9 mouse cellular contexts compared by ENCODE assay signal in the genomic region with DNA sequence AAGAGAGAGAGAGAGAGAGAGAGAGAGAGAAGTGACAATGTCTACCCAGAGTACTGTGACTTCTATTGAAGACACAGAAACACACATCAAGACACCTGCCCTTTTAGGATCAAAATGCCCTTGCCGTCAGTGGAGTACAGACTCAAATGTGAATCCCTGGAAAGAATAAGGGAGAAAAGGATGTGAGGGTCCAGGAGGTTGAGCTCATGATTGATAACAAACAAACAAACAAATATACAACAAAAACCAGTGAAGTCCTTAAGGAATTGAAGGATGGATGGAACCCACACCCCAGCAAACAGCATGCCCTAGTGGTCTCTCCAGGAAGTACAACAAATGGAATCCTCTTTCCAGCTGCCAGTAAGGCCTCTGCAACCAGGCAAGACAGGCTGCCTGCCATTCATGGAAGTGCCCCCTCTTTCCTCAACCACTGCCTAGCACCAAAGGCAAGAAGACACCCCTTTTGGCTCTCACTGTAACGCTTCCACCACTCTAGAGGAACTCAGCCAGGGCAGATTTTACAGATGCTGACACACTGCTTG. TPM values are rescaled to one million over a fixed set of nuclear protein-coding genes. Genes with fewer than 3 reads are reported as not detected.
A peak's percentile ranks its signal among the peaks of the same experiment; 100 is the strongest.
DNase-seq lines count a peak whose midpoint lies in the region; ATAC-seq and TF ChIP-seq lines count a peak whose summit lies in the region.
"Had no signal": no experiment of that assay in that cellular context is flagged by ENCODE, and none has a peak within 500 bp of the region (broad histone marks: within the 10 kb centered on the region; RNA-seq: fewer than 3 reads in every experiment).

No protein-coding gene starts in this region.

- no peak for TF ChIP-seq POLR2A in heart, adult 2 months (IDR thresholded peaks at IDR 0.05; ENCODE audit: insufficient read depth, low read depth, low read length)
- TF ChIP-seq POLR2A in CH12.LX (IDR thresholded peaks at IDR 0.05; ENCODE audit: low read depth, low read length) = no peak

- H3K9ac ChIP-seq in heart, adult 2 months (ENCODE audit: low read depth, low read length) = peak overlapping the region; percentile 58
- H3K9ac ChIP-seq in CH12.LX (ENCODE audit: insufficient read depth, low read depth) = peak overlapping the region; percentile 49
- peak overlapping the region; percentile 1; the same call in 1 of the 2 replicates for H3K9ac ChIP-seq in heart, embryonic 16.5 days (ENCODE audit: low read length)
- no peak overlapping the region for H3K9ac ChIP-seq in midbrain, embryonic 14.5 days (replicated peaks; ENCODE audit: low read length)

- DNase-seq in heart, adult 2 months = peak; percentile 54 to 60
- no peak for DNase-seq in heart, postnatal 25 days (ENCODE audit: low spot score)
- DNase-seq in CH12.LX (ENCODE audit: extremely low read depth) = peak; percentile 55
- peak; percentile 78 for DNase-seq in adrenal gland, postnatal 10 days
- peak; percentile 30 to 60 for DNase-seq in layer of hippocampus, postnatal 25 days (ENCODE audit: extremely low spot score in 1 of 2, low spot score in 1 of 2)
- peak; percentile 75 for DNase-seq in midbrain, embryonic 14.5 days
- DNase-seq in T-cell, adult 2 months (ENCODE audit: low spot score) = no peak

- WGBS in heart, adult 2 months = 41% methylated on average over 2 of the region's 2 CpGs
- 45% methylated on average over 2 of the region's 2 CpGs for WGBS in heart, embryonic 16.5 days
- 22% methylated on average over 2 of the region's 2 CpGs for WGBS in midbrain, embryonic 14.5 days

- 0 out of 2 replicates have a peak, but pooled peaks have one; percentile 35 for TF ChIP-seq EP300 in heart, adult 2 months (IDR thresholded peaks at IDR 0.05; ENCODE audit: insufficient read depth, low read depth, low read length)
- TF ChIP-seq EP300 in CH12.LX (IDR thresholded peaks at IDR 0.05; ENCODE audit: low read length) = no peak

- intact Hi-C loops in heart, adult 2 months (cut with DNase I) = loop anchor here (1.0 to 5.0 kb wide), 4 partner anchors 36 to 184 kb away; a partner anchor contains a TSS
- intact Hi-C loops in heart, postnatal 25 days (cut with DNase I) = loop anchor here (1.0 to 5.0 kb wide), 3 partner anchors 35 to 184 kb away; no protein-coding TSS in a partner anchor

- no peak overlapping the region for H3K4me3 ChIP-seq in heart, adult 2 months
- H3K4me3 ChIP-seq in CH12.LX (replicated peaks in 1 of 3; ENCODE audit: low read depth in 2 of 3, low read length in 2 of 3, poor library complexity in 1 of 3) = peak overlapping the region; percentile 29 to 73 (median 36)
- no peak overlapping the region for H3K4me3 ChIP-seq in heart, embryonic 16.5 days (ENCODE audit: low read length)
- no peak overlapping the region for H3K4me3 ChIP-seq in midbrain, embryonic 14.5 days (replicated peaks; ENCODE audit: low read depth, low read length)
- H3K4me3 ChIP-seq: erythroblast, embryonic 14.5 days had no signal

- no peaks in the 10 kb centered on the region for H3K27me3 ChIP-seq in heart, adult 2 months (ENCODE audit: control insufficient read depth, insufficient read depth, low read length)
- no peaks in the 10 kb centered on the region for H3K27me3 ChIP-seq in CH12.LX (replicated peaks)
- no peaks in the 10 kb centered on the region for H3K27me3 ChIP-seq in heart, embryonic 16.5 days (ENCODE audit: control insufficient read depth, insufficient read depth, low read length)
- H3K27me3 ChIP-seq in midbrain, embryonic 14.5 days (ENCODE audit: control insufficient read depth, insufficient read depth, low read length) = peaks cover 7% of the 10 kb centered on the region; the same call in 1 of the 2 replicates

- H3K9me3 ChIP-seq in CH12.LX (replicated peaks; ENCODE audit: low read length) = no peaks in the 10 kb centered on the region
- no peaks in the 10 kb centered on the region for H3K9me3 ChIP-seq in heart, embryonic 16.5 days (replicated peaks; ENCODE audit: control insufficient read depth, low read length)
- H3K9me3 ChIP-seq in midbrain, embryonic 14.5 days (ENCODE audit: control insufficient read depth, low read length) = no peaks in the 10 kb centered on the region

- ATAC-seq in heart, embryonic 16.5 days (replicated peaks; ENCODE audit: extremely low read depth, insufficient read depth, low FRiP score) = no peak
- no peak for ATAC-seq in midbrain, embryonic 14.5 days (ENCODE audit: low FRiP score, low TSS enrichment)

- peak overlapping the region; percentile 95 for H3K4me2 ChIP-seq in CH12.LX (ENCODE audit: insufficient read depth, low read depth, poor library complexity, severe bottlenecking)
- peak overlapping the region; percentile 61; the same call in 1 of the 2 replicates for H3K4me2 ChIP-seq in heart, embryonic 16.5 days (ENCODE audit: low read depth, low read length)
- H3K4me2 ChIP-seq in midbrain, embryonic 14.5 days (ENCODE audit: low read length) = no peak overlapping the region

- dilution Hi-C loops in CH12.LX (cut with MboI; ENCODE audit: extremely low pct_ligation_motif_present, extremely low pct_unique_long_range_greater_than_20kb, low sequenced_read_pairs) = no loop called here

- TF ChIP-seq RAD21 in CH12.LX (IDR thresholded peaks at IDR 0.05; ENCODE audit: low read depth, low read length) = peak; percentile 80

- TF ChIP-seq CTCF in heart, adult 2 months (IDR thresholded peaks at IDR 0.05) = peak; percentile 96
- TF ChIP-seq CTCF in CH12.LX (conservative IDR thresholded peaks at IDR 0.05 in 1 of 2, IDR thresholded peaks at IDR 0.05 in 1 of 2; ENCODE audit: low read depth in 2 of 2, low read length in 2 of 2) = peak; percentile 85 to 92

- in situ Hi-C loops in CH12.LX (cut with MboI; ENCODE audit: low pct_ligation_motif_present, low pct_unique_long_range_greater_than_20kb, low sequenced_read_pairs) = loop anchor here (25.0 kb wide), 1 partner anchor 350 kb away; no protein-coding TSS in a partner anchor

- H3K79me2 ChIP-seq in heart, adult 2 months (replicated peaks; ENCODE audit: control insufficient read depth, insufficient read depth, low read length) = no peaks in the 10 kb centered on the region
- peaks cover 22% of the 10 kb centered on the region for H3K79me2 ChIP-seq in CH12.LX (replicated peaks; ENCODE audit: control insufficient read depth, extremely low read depth, insufficient read depth, poor library complexity, severe bottlenecking)

- peak overlapping the region; percentile 39 for H3K27ac ChIP-seq in heart, adult 2 months
- H3K27ac ChIP-seq in CH12.LX (ENCODE audit: insufficient read depth, low read depth) = peak overlapping the region; percentile 35
- H3K27ac ChIP-seq in heart, embryonic 16.5 days (ENCODE audit: low read length) = no peak overlapping the region
- H3K27ac ChIP-seq in midbrain, embryonic 14.5 days (replicated peaks; ENCODE audit: low read depth, low read length) = no peak overlapping the region

- peaks cover 3% of the 10 kb centered on the region; the same call in 1 of the 2 replicates for H3K4me1 ChIP-seq in heart, adult 2 months (ENCODE audit: control insufficient read depth, insufficient read depth, low read length)
- peaks cover 3 to 72% of the 10 kb centered on the region in 2 experiments for H3K4me1 ChIP-seq in CH12.LX (ENCODE audit: control insufficient read depth in 1 of 2, insufficient read depth in 2 of 2)
- peaks cover 35% of the 10 kb centered on the region for H3K4me1 ChIP-seq in heart, embryonic 16.5 days (ENCODE audit: control insufficient read depth, insufficient read depth, low read length)
- H3K4me1 ChIP-seq in midbrain, embryonic 14.5 days (ENCODE audit: control insufficient read depth, insufficient read depth, low read length) = no peaks in the 10 kb centered on the region

- H3K36me3 ChIP-seq in heart, adult 2 months (ENCODE audit: control insufficient read depth, insufficient read depth, low read length) = no peaks in the 10 kb centered on the region
- H3K36me3 ChIP-seq in CH12.LX (replicated peaks in 1 of 2; ENCODE audit: control insufficient read depth in 1 of 2, insufficient read depth in 1 of 2, low read length in 1 of 2) = peaks cover 2 to 3% of the 10 kb centered on the region in 2 experiments
- no peaks in the 10 kb centered on the region for H3K36me3 ChIP-seq in heart, embryonic 16.5 days (ENCODE audit: control insufficient read depth, insufficient read depth)
- no peaks in the 10 kb centered on the region for H3K36me3 ChIP-seq in midbrain, embryonic 14.5 days (ENCODE audit: control insufficient read depth, insufficient read depth, low read length)

RNA-seq across cellular contexts. Expression of a gene that starts 4.9 kb away (rescaled TPM):
- 1 to 10 TPM; 4.6 to 5.1 TPM for total RNA-seq in heart, adult 2 months (2021)
- 22.0 and 27.0 TPM in 2 replicates for polyA plus RNA-seq in heart, adult 2 months (2012; rRNA removed)
- 1 to 10 TPM; 7.7 to 7.9 TPM for total RNA-seq in heart, postnatal 25 days (2021)
- 43.3 and 50.4 TPM in 2 replicates for total RNA-seq in CH12.LX (2012; rRNA removed)
- total RNA-seq in CH12.LX (2014; rRNA removed) = 23.8 and 27.8 TPM in 2 replicates
- polyA plus RNA-seq in CH12.LX (2012; ENCODE audit: insufficient read length, low read depth) = 40.0 and 45.4 TPM in 2 replicates
- 1 to 10 TPM; 6.2 to 7.9 TPM for total RNA-seq in adrenal gland, postnatal 10 days (2021)
- 8.6 and 12.3 TPM in 2 replicates for polyA plus RNA-seq in heart, embryonic 16.5 days (2015; fragmentation: Nextera tagmentation; extraction: Ambion mirVana)
- total RNA-seq in layer of hippocampus, postnatal 25 days (2021) = 1 to 10 TPM; 1.5 to 1.9 TPM
- 3.5 and 4.0 TPM in 2 replicates for polyA plus RNA-seq in midbrain, embryonic 14.5 days (2014; fragmentation: Nextera tagmentation; extraction: Ambion mirVana)

RNA-seq across cellular contexts. Expression of a gene that starts 14.0 kb away (rescaled TPM):
- total RNA-seq in heart, adult 2 months (2021) = 100 to 1,000 TPM; 115 to 129 TPM
- polyA plus RNA-seq in heart, adult 2 months (2012; rRNA removed) = 76.7 and 168 TPM in 2 replicates
- 100 to 1,000 TPM; 114 to 121 TPM for total RNA-seq in heart, postnatal 25 days (2021)
- 309 and 328 TPM in 2 replicates for total RNA-seq in CH12.LX (2012; rRNA removed)
- 87.9 and 97.1 TPM in 2 replicates for total RNA-seq in CH12.LX (2014; rRNA removed)
- 230 and 281 TPM in 2 replicates for polyA plus RNA-seq in CH12.LX (2012; ENCODE audit: insufficient read length, low read depth)
- total RNA-seq in adrenal gland, postnatal 10 days (2021) = 100 to 1,000 TPM; 204 to 212 TPM
- polyA plus RNA-seq in heart, embryonic 16.5 days (2015; fragmentation: Nextera tagmentation; extraction: Ambion mirVana) = 191 and 212 TPM in 2 replicates
- total RNA-seq in layer of hippocampus, postnatal 25 days (2021) = 100 to 1,000 TPM; 112 TPM
- 293 and 337 TPM in 2 replicates for polyA plus RNA-seq in midbrain, embryonic 14.5 days (2014; fragmentation: Nextera tagmentation; extraction: Ambion mirVana)

RNA-seq across cellular contexts. Expression of a gene that starts 18.7 kb away (rescaled TPM):
- 10 to 100 TPM; 11.2 to 16.5 TPM for total RNA-seq in heart, adult 2 months (2021)
- 23.5 and 26.5 TPM in 2 replicates for polyA plus RNA-seq in heart, adult 2 months (2012; rRNA removed)
- total RNA-seq in heart, postnatal 25 days (2021) = 10 to 100 TPM; 16.5 to 23.6 TPM
- total RNA-seq in CH12.LX (2012; rRNA removed) (0.08 and 0.17 TPM in 2 replicates), CH12.LX (2014; rRNA removed) (0.08 and 0.11 TPM in 2 replicates)
- polyA plus RNA-seq in CH12.LX (2012; ENCODE audit: insufficient read length, low read depth) = 0.10 TPM in 1 of 2 replicates, not detected in the other
- 100 to 1,000 TPM; 127 to 128 TPM for total RNA-seq in adrenal gland, postnatal 10 days (2021)
- polyA plus RNA-seq in heart, embryonic 16.5 days (2015; fragmentation: Nextera tagmentation; extraction: Ambion mirVana) = 89.5 and 99.5 TPM in 2 replicates
- 10 to 100 TPM; 15.8 to 21.2 TPM for total RNA-seq in layer of hippocampus, postnatal 25 days (2021)
- 36.2 and 58.5 TPM in 2 replicates for polyA plus RNA-seq in midbrain, embryonic 14.5 days (2014; fragmentation: Nextera tagmentation; extraction: Ambion mirVana)

RNA-seq across cellular contexts. Expression of a gene that starts 51.2 kb away (rescaled TPM):
- 10 to 100 TPM; 47.6 to 60.6 TPM for total RNA-seq in heart, adult 2 months (2021)
- 61.3 and 72.4 TPM in 2 replicates for polyA plus RNA-seq in heart, adult 2 months (2012; rRNA removed)
- total RNA-seq in heart, postnatal 25 days (2021) = 10 to 100 TPM; 53.9 to 59.8 TPM
- total RNA-seq in CH12.LX (2012; rRNA removed) = 51.4 and 60.0 TPM in 2 replicates
- 27.9 and 28.7 TPM in 2 replicates for total RNA-seq in CH12.LX (2014; rRNA removed)
- polyA plus RNA-seq in CH12.LX (2012; ENCODE audit: insufficient read length, low read depth) = 64.1 and 79.8 TPM in 2 replicates
- total RNA-seq in adrenal gland, postnatal 10 days (2021) = 10 to 100 TPM; 71.9 to 89.4 TPM
- 45.8 and 52.0 TPM in 2 replicates for polyA plus RNA-seq in heart, embryonic 16.5 days (2015; fragmentation: Nextera tagmentation; extraction: Ambion mirVana)
- 10 to 100 TPM; 32.1 to 34.6 TPM for total RNA-seq in layer of hippocampus, postnatal 25 days (2021)
- 26.1 and 27.5 TPM in 2 replicates for polyA plus RNA-seq in midbrain, embryonic 14.5 days (2014; fragmentation: Nextera tagmentation; extraction: Ambion mirVana)

RNA-seq across cellular contexts. Expression of a gene that starts 52.1 kb away (rescaled TPM):
- total RNA-seq in heart, adult 2 months (2021) = 10 to 100 TPM; 78.5 to 88.0 TPM
- 190 and 205 TPM in 2 replicates for polyA plus RNA-seq in heart, adult 2 months (2012; rRNA removed)
- total RNA-seq in heart, postnatal 25 days (2021) = 100 to 1,000 TPM; 103 to 111 TPM
- total RNA-seq in CH12.LX (2012; rRNA removed) (37.3 and 38.8 TPM in 2 replicates), CH12.LX (2014; rRNA removed) (34.6 and 34.7 TPM in 2 replicates)
- 88.9 and 111 TPM in 2 replicates for polyA plus RNA-seq in CH12.LX (2012; ENCODE audit: insufficient read length, low read depth)
- total RNA-seq in adrenal gland, postnatal 10 days (2021) = 100 to 1,000 TPM; 114 to 138 TPM
- 63.1 and 66.5 TPM in 2 replicates for polyA plus RNA-seq in heart, embryonic 16.5 days (2015; fragmentation: Nextera tagmentation; extraction: Ambion mirVana)
- 10 to 100 TPM; 50.1 to 57.6 TPM for total RNA-seq in layer of hippocampus, postnatal 25 days (2021)
- polyA plus RNA-seq in midbrain, embryonic 14.5 days (2014; fragmentation: Nextera tagmentation; extraction: Ambion mirVana) = 58.6 and 71.2 TPM in 2 replicates

Comparison
In these comparisons a context has a peak if more than half of its experiments do, and no peak if none do; other contexts are left out.
1. DNase-seq: peak in heart, adult 2 months (2 of 2), CH12.LX (single experiment), adrenal gland, postnatal 10 days (single experiment), layer of hippocampus, postnatal 25 days (2 of 2) and midbrain, embryonic 14.5 days (single experiment); none in heart, postnatal 25 days (single experiment) and T-cell, adult 2 months (single experiment).
2. H3K27ac ChIP-seq: peak in heart, adult 2 months (single experiment) and CH12.LX (single experiment); none in heart, embryonic 16.5 days (single experiment) and midbrain, embryonic 14.5 days (single experiment).
3. H3K4me3 ChIP-seq: peak in CH12.LX (3 of 3); none in heart, adult 2 months (single experiment), heart, embryonic 16.5 days (single experiment) and midbrain, embryonic 14.5 days (single experiment).
4. RNA of a gene that starts 18.7 kb away (total RNA-seq): 127 to 128 TPM in adrenal gland, postnatal 10 days, 16.5 to 23.6 TPM in heart, postnatal 25 days, 15.8 to 21.2 TPM in layer of hippocampus, postnatal 25 days and 11.2 to 16.5 TPM in heart, adult 2 months; 0.08 to 0.17 TPM in CH12.LX; every median in the first group is over 10 times any median in the second.